In the genomic region with DNA sequence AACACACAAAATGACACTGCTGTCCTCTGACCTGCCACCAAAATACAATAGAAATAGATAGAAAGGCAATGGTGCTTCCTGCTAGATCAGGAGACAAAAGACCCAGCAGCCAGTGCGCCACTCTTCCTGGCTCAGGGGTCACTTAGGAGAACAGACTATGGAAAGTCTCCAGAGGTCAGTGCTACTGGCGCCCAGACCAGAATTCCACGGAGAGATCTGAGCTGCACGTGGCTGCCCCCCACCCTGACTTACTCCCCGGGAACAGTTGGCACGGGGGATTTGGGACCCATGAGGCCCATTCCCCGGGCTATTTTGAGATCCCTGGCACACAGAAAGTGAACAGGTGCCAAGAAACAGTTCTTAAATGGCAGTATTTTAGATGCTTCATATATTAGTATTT, we compare ENCODE assay signal across 14 mouse cellular contexts.
DNase-seq lines count a peak whose midpoint lies in the region; ATAC-seq lines count a peak whose summit lies in the region.
"Had no signal": no experiment of that assay in that cellular context is flagged by ENCODE, and none has a peak within 500 bp of the region (broad histone marks: within the 10 kb centered on the region; RNA-seq: fewer than 3 reads in every experiment).

No protein-coding gene starts in this region.

- 88% methylated on average over 7 of the region's 7 CpGs for WGBS in kidney, embryonic 14.5 days

- H3K9me3 ChIP-seq in kidney, embryonic 14.5 days (ENCODE audit: control insufficient read depth, low read length) = no peaks in the 10 kb centered on the region
- H3K9me3 ChIP-seq: embryonic facial prominence, embryonic 13.5 days; forebrain, embryonic 12.5 days; liver, embryonic 15.5 days had no signal

- no peak overlapping the region for H3K4me2 ChIP-seq in kidney, embryonic 14.5 days (replicated peaks; ENCODE audit: low read depth, low read length)
- H3K4me2 ChIP-seq: embryonic facial prominence, embryonic 13.5 days; forebrain, embryonic 12.5 days; liver, embryonic 15.5 days had no signal

- no peak overlapping the region for H3K4me3 ChIP-seq in kidney, embryonic 14.5 days (ENCODE audit: low read length)
- H3K4me3 ChIP-seq: embryonic facial prominence, embryonic 13.5 days; forebrain, embryonic 12.5 days; liver, embryonic 15.5 days had no signal

- peak; percentile 22 for DNase-seq in kidney, adult 11 months
- peak; percentile 35 for DNase-seq in gastrocnemius, postnatal 14 days
- DNase-seq in heart, postnatal 10 days = peak; percentile 83 to 87
- peak; percentile 12 to 17 for DNase-seq in kidney, postnatal 4 days
- DNase-seq in urinary bladder, postnatal 25 days (ENCODE audit: low spot score) = no peak
- no peak for DNase-seq in adipocyte (ENCODE audit: low spot score)
- no peak for DNase-seq in testis, postnatal 10 days (ENCODE audit: low spot score)
- DNase-seq: B cell, adult 2 months; midbrain, embryonic 14.5 days; thymus, postnatal 14 days had no signal

- H3K27ac ChIP-seq in kidney, embryonic 14.5 days (ENCODE audit: low read depth, low read length) = no peak overlapping the region
- H3K27ac ChIP-seq: embryonic facial prominence, embryonic 13.5 days; forebrain, embryonic 12.5 days; liver, embryonic 15.5 days had no signal

- H3K27me3 ChIP-seq in kidney, embryonic 14.5 days (ENCODE audit: control insufficient read depth, insufficient read depth, low read length) = no peaks in the 10 kb centered on the region
- H3K27me3 ChIP-seq: embryonic facial prominence, embryonic 13.5 days; forebrain, embryonic 12.5 days; liver, embryonic 15.5 days had no signal

- no peaks in the 10 kb centered on the region for H3K4me1 ChIP-seq in kidney, embryonic 14.5 days (ENCODE audit: control insufficient read depth, insufficient read depth, low read length)
- H3K4me1 ChIP-seq: forebrain, embryonic 12.5 days; liver, embryonic 15.5 days had no signal

- no peaks in the 10 kb centered on the region for H3K36me3 ChIP-seq in kidney, embryonic 14.5 days (ENCODE audit: control insufficient read depth, insufficient read depth, low read length)
- H3K36me3 ChIP-seq: embryonic facial prominence, embryonic 13.5 days; forebrain, embryonic 12.5 days; liver, embryonic 15.5 days had no signal

- ATAC-seq in kidney, embryonic 14.5 days (ENCODE audit: low FRiP score, low TSS enrichment) = no peak

- intact Hi-C loops in gastrocnemius, postnatal 14 days (cut with DNase I; ENCODE audit: low total_unique reads) = no loop called here
- intact Hi-C loops in heart, postnatal 10 days (cut with DNase I) = loop anchor here (5.0 to 10.0 kb wide), 2 partner anchors 33 to 414 kb away; no protein-coding TSS in a partner anchor

- H3K9ac ChIP-seq in kidney, embryonic 14.5 days (ENCODE audit: low read depth, low read length) = no peak overlapping the region
- H3K9ac ChIP-seq: embryonic facial prominence, embryonic 13.5 days; forebrain, embryonic 12.5 days; liver, embryonic 15.5 days had no signal

Comparison
In these comparisons a context has a peak if more than half of its experiments do, and no peak if none do; other contexts are left out.
1. DNase-seq: peak in kidney, adult 11 months (single experiment), gastrocnemius, postnatal 14 days (single experiment), heart, postnatal 10 days (2 of 2) and kidney, postnatal 4 days (2 of 2); none in urinary bladder, postnatal 25 days (single experiment), adipocyte (single experiment) and testis, postnatal 10 days (single experiment).